Mouse (Mus musculus) liver, embryonic 13.5 days (tissue): Measurements from ENCODE around the gene Fmnl2. TPM values are rescaled to one million over a fixed set of nuclear protein-coding genes. Genes with fewer than 3 reads are reported as not detected.
A peak's percentile ranks its signal among the peaks of the same experiment; 100 is the strongest.

Experiments
- ATAC-seq: fragments of 200-750 bp; cut with Nextera tagmentation; 2 replicates; pipeline ENCODE4 v1.8.0; 2017; ENCODE audit warnings: low read depth, mild to moderate bottlenecking, moderate number of reproducible peaks, moderate library complexity
- DNase-seq: peaks from one replicate; pipeline ENCODE4 v3.0.0; 2022
- H3K27ac ChIP-seq: fragments of 300-500 bp; sonication (generic); 2 replicates; pipeline ENCODE4 v1.5.1; 2015; ENCODE audit warnings: moderate library complexity, mild to moderate bottlenecking, inconsistent platforms
- H3K27me3 ChIP-seq: fragments of 300-500 bp; sonication (generic); 2 replicates; pipeline ENCODE4 v1.6.1; 2015; ENCODE audit warnings: mild to moderate bottlenecking, inconsistent platforms
- H3K36me3 ChIP-seq: fragments of 300-500 bp; sonication (generic); 2 replicates; pipeline ENCODE4 v1.6.1; 2015; ENCODE audit warnings: mild to moderate bottlenecking, inconsistent platforms
- H3K4me1 ChIP-seq: fragments of 300-500 bp; sonication (generic); replicated peaks from 2 replicates; pipeline ENCODE4 v1.6.1; 2015; ENCODE audit warnings: inconsistent platforms
- H3K4me2 ChIP-seq: fragments of 300-500 bp; sonication (generic); 2 replicates; pipeline ENCODE4 v1.6.1; 2015; ENCODE audit warnings: inconsistent platforms, mild to moderate bottlenecking, moderate library complexity
- H3K4me3 ChIP-seq: fragments of 300-500 bp; sonication (generic); replicated peaks from 2 replicates; pipeline ENCODE4 v1.5.1; 2015; ENCODE audit warnings: mild to moderate bottlenecking, inconsistent platforms
- H3K9ac ChIP-seq: fragments of 300-500 bp; sonication (generic); 2 replicates; pipeline ENCODE4 v1.6.1; 2015; ENCODE audit warnings: mild to moderate bottlenecking, inconsistent platforms
- H3K9me3 ChIP-seq: fragments of 300-500 bp; sonication (generic); replicated peaks from 2 replicates; pipeline ENCODE4 v1.6.1; 2016; ENCODE audit warnings: inconsistent platforms
- WGBS: fragments of 180-500 bp; shearing (Covaris S2); methylation state at CpG from one replicate; pipeline ENCODE4 v1.1.7; 2015; ENCODE audit not compliant: insufficient replicate concordance; 5-methylcytosine and 5-hydroxymethylcytosine counted together
- polyA plus RNA-seq: library from polyadenylated mRNA; unstranded; fragments of >200 nt; fragmentation: Nextera tagmentation; extraction: Ambion mirVana; gene quantifications from 2 replicates; pipeline ENCODE4 v1.2.1, GENCODE M21; 2015

Gene Fmnl2
- polyA plus RNA-seq, 1 experiment from 2014 or later = 0.46 TPM

DNA sequence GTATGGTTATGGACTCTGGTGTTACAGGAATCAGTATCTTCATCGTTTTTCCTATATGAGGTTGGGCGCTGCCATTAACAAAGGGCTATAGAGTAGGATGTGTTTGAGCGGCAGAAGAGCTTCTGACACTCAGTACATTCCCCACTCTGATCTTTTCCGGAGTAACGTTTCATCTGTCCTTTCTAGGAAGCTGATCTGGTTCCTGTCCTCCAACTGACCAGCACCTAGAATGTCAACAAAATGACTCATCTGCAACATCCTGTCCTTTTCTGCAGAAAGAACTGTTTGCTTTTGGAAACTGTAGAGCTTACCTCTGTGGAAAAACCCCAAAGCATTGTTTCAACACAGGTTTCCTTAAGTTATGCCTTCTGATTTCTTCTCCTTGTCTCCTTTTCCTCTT, 60.4 kb downstream of the Fmnl2 start:
- no peak overlapping the region for H3K4me3 ChIP-seq
- H3K4me1 ChIP-seq = 0 out of 2 replicates have a peak, but pooled peaks cover under 1% of the 10 kb centered on the region
- DNase-seq = no peak
- no peak overlapping the region for H3K27ac ChIP-seq
- H3K27me3 ChIP-seq = no peaks in the 10 kb centered on the region
- no peak for ATAC-seq
- no peak overlapping the region for H3K4me2 ChIP-seq
- H3K9me3 ChIP-seq = no peaks in the 10 kb centered on the region
- no peaks in the 10 kb centered on the region for H3K36me3 ChIP-seq
- WGBS = 28% methylated on average over 5 of the region's 5 CpGs
- no peak overlapping the region for H3K9ac ChIP-seq

DNA sequence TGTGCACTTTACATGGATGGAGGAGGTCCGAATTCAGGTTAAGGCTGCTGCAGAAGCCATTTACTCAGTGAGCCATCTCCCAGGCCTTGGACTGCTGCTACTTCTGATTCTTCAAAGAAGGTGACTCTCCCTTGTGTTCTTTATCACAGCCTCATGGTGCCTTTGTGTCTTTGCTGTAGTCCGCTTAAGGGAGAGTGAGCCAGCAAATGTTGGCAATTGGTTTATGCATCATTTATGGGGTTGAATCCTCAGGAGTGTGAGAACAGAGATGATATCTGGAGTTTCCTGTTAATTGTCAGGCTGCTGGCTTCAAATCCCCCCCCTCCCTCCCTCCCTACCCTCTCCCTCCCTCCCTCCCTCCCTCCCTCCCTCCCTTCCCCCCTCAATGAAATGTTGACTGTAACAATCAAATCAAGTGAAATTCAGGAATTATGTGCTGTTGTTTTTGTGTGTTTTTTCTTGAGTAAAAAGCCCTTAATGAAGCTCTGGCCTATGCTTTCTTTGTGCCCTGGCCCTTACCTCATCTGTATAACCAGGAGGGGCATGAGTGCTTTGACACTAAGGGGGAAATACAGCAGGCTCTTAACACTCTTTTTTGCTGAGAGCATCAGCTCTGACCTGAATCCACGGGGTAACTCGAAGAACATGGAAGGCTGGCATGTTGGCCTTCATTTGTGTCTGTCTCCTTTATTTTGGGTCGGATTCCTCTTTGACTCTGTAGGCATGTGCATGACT, 63.2 kb downstream of the Fmnl2 start:
- no peaks in the 10 kb centered on the region for H3K36me3 ChIP-seq
- no peaks in the 10 kb centered on the region; the same call in 1 of the 2 replicates for H3K4me1 ChIP-seq
- H3K4me3 ChIP-seq = no peak overlapping the region
- no peak overlapping the region for H3K27ac ChIP-seq
- H3K9ac ChIP-seq = no peak overlapping the region
- no peaks in the 10 kb centered on the region for H3K9me3 ChIP-seq
- ATAC-seq (no peak), DNase-seq (no peak)
- 64% methylated on average over 5 of the region's 5 CpGs for WGBS
- no peak overlapping the region for H3K4me2 ChIP-seq
- no peaks in the 10 kb centered on the region for H3K27me3 ChIP-seq

DNA sequence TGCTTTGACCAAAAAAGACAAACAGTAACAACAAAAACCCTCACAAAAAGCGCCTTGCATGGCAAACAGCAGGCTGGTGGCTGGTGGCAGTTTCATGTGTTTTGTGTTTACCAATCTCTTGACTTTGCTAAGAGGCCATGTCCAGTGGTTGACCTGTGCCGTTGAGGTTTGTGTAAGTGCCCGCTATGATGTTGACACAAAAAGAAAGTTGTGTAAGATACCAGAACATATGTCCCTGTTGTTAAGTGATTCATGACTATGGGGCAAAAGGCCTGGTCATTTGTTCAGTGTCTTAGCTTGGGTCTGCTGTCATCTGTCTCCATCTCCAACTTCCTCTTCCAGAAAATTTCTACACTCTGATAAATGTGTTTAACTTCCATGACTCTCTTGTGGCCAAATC, 67.4 kb downstream of the Fmnl2 start:
- ATAC-seq (peak; percentile 45; the same call in 1 of the 2 replicates), DNase-seq (no peak)
- Histone ChIP-seq H3K4me1 (no peaks in the 10 kb centered on the region; the same call in 1 of the 2 replicates), H3K4me3 (no peak overlapping the region), H3K27ac (no peak overlapping the region), H3K9me3 (no peaks in the 10 kb centered on the region), H3K9ac (no peak overlapping the region), H3K4me2 (no peak overlapping the region), H3K36me3 (no peaks in the 10 kb centered on the region), H3K27me3 (no peaks in the 10 kb centered on the region)
- 58% methylated on average over 3 of the region's 3 CpGs for WGBS

DNA sequence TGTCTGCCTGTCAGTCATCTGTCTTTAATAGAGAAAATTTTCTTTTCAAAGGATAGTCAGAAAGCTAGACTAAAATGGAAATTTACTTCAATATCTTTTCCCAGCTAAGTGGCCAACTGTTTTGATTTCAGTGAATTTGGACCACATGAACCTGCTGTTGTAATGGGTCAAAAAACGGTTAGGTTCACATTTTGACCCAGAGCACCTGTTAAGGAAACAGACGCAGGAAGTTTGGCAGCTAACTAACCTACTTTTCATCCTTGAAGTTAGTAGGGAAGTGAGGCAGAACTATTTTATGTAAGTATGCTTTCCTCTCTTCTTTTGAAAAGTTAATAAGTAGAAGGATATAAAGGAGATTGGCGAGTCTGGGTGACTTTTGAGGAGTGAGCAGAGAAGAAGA, 69.7 kb downstream of the Fmnl2 start:
- no peaks in the 10 kb centered on the region for H3K27me3 ChIP-seq
- WGBS = 42% methylated on average over 3 of the region's 3 CpGs
- no peak overlapping the region for H3K4me2 ChIP-seq
- no peak overlapping the region for H3K9ac ChIP-seq
- no peak overlapping the region for H3K27ac ChIP-seq
- no peaks in the 10 kb centered on the region; the same call in 1 of the 2 replicates for H3K4me1 ChIP-seq
- no peak for ATAC-seq
- no peaks in the 10 kb centered on the region for H3K36me3 ChIP-seq
- DNase-seq = no peak
- no peaks in the 10 kb centered on the region for H3K9me3 ChIP-seq
- no peak overlapping the region for H3K4me3 ChIP-seq

DNA sequence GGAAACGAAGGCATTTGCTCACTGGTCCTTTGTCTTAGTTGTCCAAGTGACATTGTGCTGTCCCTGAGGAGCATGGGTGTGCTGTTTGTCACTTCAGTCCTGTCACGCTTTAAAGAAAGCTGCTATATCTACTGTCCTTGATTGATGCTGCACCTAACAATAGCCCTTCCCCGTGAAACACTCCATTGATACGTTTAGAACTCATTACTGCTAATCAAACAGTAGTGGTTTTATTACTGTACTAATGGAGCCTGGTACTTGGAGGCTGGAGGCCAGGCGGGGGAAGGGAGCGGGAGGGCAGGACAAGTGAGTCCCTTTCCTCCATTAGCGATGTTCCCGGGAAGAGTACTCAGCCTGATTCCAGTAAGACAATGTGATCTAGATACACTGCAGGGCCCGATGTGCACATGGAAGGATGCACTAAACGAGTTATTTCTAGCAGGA, 70.2 kb downstream of the Fmnl2 start:
- Histone ChIP-seq H3K27ac (no peak overlapping the region), H3K4me3 (no peak overlapping the region), H3K9me3 (no peaks in the 10 kb centered on the region), H3K36me3 (no peaks in the 10 kb centered on the region), H3K9ac (no peak overlapping the region), H3K4me2 (no peak overlapping the region), H3K4me1 (no peaks in the 10 kb centered on the region; the same call in 1 of the 2 replicates), H3K27me3 (no peaks in the 10 kb centered on the region)
- 52% methylated on average over 10 of the region's 10 CpGs for WGBS
- no peak for DNase-seq
- no peak for ATAC-seq

DNA sequence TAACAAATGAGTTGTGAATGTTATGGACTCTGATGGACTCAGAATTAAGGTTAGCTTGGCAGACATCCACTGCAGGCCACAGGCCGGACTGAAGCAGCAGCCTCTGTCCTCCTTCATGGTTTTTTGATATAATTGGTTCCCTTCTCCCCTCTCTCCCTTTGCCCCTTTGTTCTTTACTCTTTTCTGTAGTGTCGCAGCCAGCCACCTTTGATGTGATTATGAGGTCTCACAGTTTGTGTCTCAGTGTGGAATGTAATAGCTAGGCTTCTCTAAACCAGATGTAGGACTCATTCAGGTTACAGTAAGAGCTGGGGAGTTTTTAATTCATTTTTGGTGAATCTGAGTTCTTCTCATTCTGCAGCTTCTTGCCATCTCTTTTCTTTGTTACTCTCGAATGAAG, 70.7 kb downstream of the Fmnl2 start:
- no peak for ATAC-seq
- no peak overlapping the region for H3K4me3 ChIP-seq
- H3K4me1 ChIP-seq = no peaks in the 10 kb centered on the region; the same call in 1 of the 2 replicates
- no peaks in the 10 kb centered on the region for H3K36me3 ChIP-seq
- WGBS = 61% methylated on average over 3 of the region's 3 CpGs
- no peak overlapping the region for H3K27ac ChIP-seq
- no peak overlapping the region for H3K9ac ChIP-seq
- H3K4me2 ChIP-seq = no peak overlapping the region
- H3K9me3 ChIP-seq = no peaks in the 10 kb centered on the region
- DNase-seq = no peak
- no peaks in the 10 kb centered on the region for H3K27me3 ChIP-seq

DNA sequence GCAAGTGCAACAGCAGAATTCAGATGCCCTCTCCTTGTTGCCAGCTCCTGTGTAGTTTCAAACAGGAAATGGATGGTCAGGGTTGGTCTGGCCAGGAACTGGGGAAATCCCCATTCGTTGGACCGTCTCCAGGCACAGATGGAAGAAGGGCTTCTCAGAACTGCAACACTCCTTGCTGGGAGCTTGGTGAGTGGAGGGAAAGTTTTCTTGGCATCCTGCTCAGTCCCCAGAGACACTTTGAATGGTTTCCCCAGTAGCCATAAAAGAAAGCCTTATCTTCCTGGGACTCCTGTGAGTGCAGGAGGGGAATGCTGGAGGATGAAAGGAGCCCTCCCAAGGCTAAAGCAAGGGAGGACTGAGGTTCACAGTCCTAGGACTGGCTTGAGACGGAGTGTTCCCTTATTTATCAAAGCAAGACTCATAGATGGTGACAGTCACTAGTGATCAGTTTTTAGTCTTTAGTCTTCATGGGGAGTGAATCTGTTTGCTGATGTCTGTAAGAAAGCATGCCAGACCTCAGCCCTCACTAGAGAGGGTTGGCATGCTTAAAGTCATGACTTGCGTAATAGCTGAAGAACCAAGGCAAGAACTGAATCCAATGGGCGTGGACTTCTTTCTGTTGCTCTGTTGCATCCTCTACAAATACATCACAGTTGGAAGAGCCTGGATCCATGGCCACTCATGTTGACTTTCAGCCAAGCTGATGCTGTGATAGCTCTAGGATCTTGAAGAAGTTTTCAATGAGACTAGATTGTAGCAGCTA, 72.6 kb downstream of the Fmnl2 start:
- WGBS = 52% methylated on average over 5 of the region's 5 CpGs
- ATAC-seq = no peak

DNA sequence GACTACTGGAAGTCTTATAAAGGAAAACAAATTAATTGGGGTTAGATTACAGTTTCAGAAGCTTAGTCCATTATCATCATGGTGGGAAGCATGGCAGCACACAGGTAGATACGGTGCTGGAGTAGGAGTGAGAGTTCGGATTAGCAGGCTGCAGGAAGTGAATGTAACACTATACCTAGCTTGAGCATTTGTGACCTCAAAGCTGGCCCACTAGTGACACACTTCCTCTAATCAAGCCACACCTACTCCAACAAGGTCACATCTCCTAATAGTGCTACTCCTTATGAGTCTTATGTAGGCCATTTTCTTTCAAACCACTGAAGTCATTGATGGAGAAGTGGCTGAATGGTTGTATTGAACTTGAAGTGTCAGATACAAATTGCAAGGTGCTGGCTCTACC, 73.7 kb downstream of the Fmnl2 start:
- Histone ChIP-seq H3K4me1 (no peaks in the 10 kb centered on the region; the same call in 1 of the 2 replicates), H3K4me3 (no peak overlapping the region), H3K36me3 (no peaks in the 10 kb centered on the region), H3K4me2 (no peak overlapping the region), H3K9ac (no peak overlapping the region), H3K27me3 (no peaks in the 10 kb centered on the region), H3K27ac (no peak overlapping the region), H3K9me3 (no peaks in the 10 kb centered on the region)
- no peak for DNase-seq
- no peak for ATAC-seq
- 60% methylated on average over 2 of the region's 2 CpGs for WGBS

More for the DNA sequence above, 72.6 kb downstream of the Fmnl2 start:
- no peak overlapping the region for H3K4me2 ChIP-seq
- H3K27me3 ChIP-seq = no peaks in the 10 kb centered on the region
- H3K27ac ChIP-seq = no peak overlapping the region
- no peak overlapping the region for H3K4me3 ChIP-seq
- H3K4me1 ChIP-seq = no peaks in the 10 kb centered on the region; the same call in 1 of the 2 replicates
- no peaks in the 10 kb centered on the region for H3K36me3 ChIP-seq
- DNase-seq = no peak
- H3K9me3 ChIP-seq = no peaks in the 10 kb centered on the region
- no peak overlapping the region for H3K9ac ChIP-seq

DNA sequence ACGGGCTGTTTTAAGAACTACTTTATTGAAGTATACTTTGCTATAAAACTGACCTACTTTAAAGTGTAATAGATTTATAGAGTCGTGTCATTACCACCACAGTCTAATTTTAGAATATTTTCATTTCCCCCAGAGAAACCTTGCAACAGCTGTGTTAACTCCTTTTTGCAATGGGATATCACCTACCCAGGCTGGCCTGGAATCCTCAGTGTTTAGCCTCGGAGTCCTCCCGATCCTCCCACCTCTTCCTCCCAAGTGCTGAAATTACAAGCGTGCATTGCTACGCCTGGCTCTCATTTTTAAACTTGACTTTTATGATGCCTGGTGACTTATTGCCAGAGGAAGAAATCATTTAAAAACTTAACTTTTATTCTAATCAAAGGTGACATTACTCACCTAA, 78.2 kb downstream of the Fmnl2 start:
- ATAC-seq (no peak), DNase-seq (no peak)
- H3K4me3 ChIP-seq = no peak overlapping the region
- H3K4me1 ChIP-seq = 0 out of 2 replicates have a peak, but pooled peaks cover 3% of the 10 kb centered on the region
- H3K9ac ChIP-seq = no peak overlapping the region
- WGBS = 76% methylated on average over 6 of the region's 6 CpGs
- H3K36me3 ChIP-seq = no peaks in the 10 kb centered on the region
- no peak overlapping the region for H3K27ac ChIP-seq
- H3K4me2 ChIP-seq = no peak overlapping the region
- H3K9me3 ChIP-seq = no peaks in the 10 kb centered on the region
- no peaks in the 10 kb centered on the region for H3K27me3 ChIP-seq

DNA sequence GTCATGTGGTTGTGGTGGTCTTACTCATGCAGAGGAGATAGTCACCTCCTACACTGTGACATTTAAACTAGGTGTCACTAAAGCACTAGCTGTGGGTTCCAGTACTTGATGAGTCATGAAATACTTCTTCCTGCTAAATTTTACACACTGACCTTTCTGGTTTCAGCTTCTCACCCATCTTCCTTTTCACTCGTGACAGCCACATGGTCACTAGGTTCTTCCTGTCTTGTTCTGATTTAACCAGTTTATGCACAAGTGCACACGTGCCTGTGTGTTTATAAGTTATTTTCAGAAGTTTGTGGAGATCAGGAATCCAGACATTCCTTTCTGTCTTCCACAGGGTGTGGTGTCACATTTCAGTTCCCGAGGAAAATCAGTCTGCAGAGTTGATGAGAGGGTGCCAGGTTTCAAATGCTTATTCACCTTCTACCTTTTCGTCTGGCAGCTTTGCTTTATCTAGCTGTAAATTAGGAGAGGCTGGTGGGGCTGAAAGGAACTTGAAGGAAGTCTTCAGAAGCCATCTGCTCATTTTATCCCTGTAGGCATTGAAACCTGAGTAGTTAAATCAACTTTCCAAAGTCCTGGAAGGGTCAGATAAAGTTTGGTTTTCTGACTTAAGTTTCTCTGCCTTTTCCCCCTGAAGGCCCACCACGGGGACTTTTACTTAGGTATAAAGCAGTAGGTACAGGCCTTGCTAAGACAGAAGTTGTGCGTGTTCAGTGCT, 80.9 kb downstream of the Fmnl2 start:
- ATAC-seq (no peak), DNase-seq (no peak)
- H3K4me3 ChIP-seq = no peak overlapping the region
- 0 out of 2 replicates have a peak, but pooled peaks cover 3% of the 10 kb centered on the region for H3K4me1 ChIP-seq
- H3K27me3 ChIP-seq = no peaks in the 10 kb centered on the region
- no peaks in the 10 kb centered on the region for H3K9me3 ChIP-seq
- WGBS = 37% methylated on average over 6 of the region's 6 CpGs
- no peak overlapping the region for H3K4me2 ChIP-seq
- no peak overlapping the region for H3K27ac ChIP-seq
- H3K9ac ChIP-seq = no peak overlapping the region
- H3K36me3 ChIP-seq = no peaks in the 10 kb centered on the region
